24 mouse cellular contexts compared by ENCODE assay signal in the genomic region with DNA sequence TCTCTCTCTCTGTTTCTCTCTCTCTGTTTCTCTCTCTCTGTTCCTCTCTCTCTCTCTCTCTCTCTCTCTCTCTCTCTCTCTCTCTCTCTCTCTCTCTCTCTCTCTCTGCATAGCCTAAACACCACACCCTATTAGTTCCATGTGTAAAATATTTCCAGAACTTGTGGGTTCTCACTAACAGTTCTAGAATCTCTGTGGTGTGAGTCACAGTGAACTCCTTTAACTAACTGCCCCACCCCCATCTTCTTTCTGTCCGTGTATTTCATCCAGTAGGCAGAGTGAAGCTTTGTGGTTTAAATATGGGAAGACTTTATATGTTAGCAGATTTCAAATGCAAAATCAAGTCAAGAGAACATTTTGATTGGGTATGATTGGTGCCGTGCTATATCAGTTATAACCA.
"Had no signal": no experiment of that assay in that cellular context is flagged by ENCODE, and none has a peak within 500 bp of the region (broad histone marks: within the 10 kb centered on the region; RNA-seq: fewer than 3 reads in every experiment).

No protein-coding gene starts in this region.

- DNase-seq: gastrocnemius, postnatal 25 days; heart, adult 11 months; heart, adult 2 months; heart, postnatal 14 days; heart, postnatal 36 days; kidney, adult 18-20 months; kidney, adult 8-10 months; kidney, postnatal 10 days; kidney, postnatal 25 days; kidney, postnatal 4 days; layer of hippocampus, adult 9-11 months; layer of hippocampus, postnatal 36 days; left cerebral cortex, postnatal 4 days had no signal

- H3K27me3 ChIP-seq: heart, embryonic 13.5 days; heart, embryonic 15.5 days; hindbrain, embryonic 13.5 days; hindbrain, embryonic 15.5 days; intestine, embryonic 15.5 days; limb, embryonic 13.5 days; limb, embryonic 15.5 days; liver, embryonic 12.5 days had no signal

- H3K36me3 ChIP-seq: heart, embryonic 13.5 days; heart, embryonic 15.5 days; hindbrain, embryonic 13.5 days; hindbrain, embryonic 15.5 days; intestine, embryonic 15.5 days; limb, embryonic 13.5 days; limb, embryonic 15.5 days; liver, embryonic 12.5 days had no signal

- ATAC-seq: hindbrain, postnatal 0 days; intestine, embryonic 15.5 days; intestine, postnatal 0 days; liver, embryonic 12.5 days had no signal

- H3K4me2 ChIP-seq: heart, embryonic 11.5 days; heart, embryonic 13.5 days; heart, embryonic 15.5 days; hindbrain, embryonic 13.5 days; hindbrain, embryonic 15.5 days; intestine, embryonic 15.5 days; limb, embryonic 13.5 days; limb, embryonic 15.5 days; liver, embryonic 12.5 days had no signal

- H3K4me3 ChIP-seq: heart, adult 2 months; heart, embryonic 13.5 days; heart, embryonic 15.5 days; hindbrain, embryonic 13.5 days; hindbrain, embryonic 15.5 days; intestine, embryonic 15.5 days; limb, embryonic 13.5 days; limb, embryonic 15.5 days; liver, embryonic 12.5 days had no signal
